Mouse (Mus musculus) 3134 (cell line): ENCODE measurements around the gene Spdye4a.

Experiments used
- DNase-seq: peaks from one replicate; pipeline ENCODE4 v3.0.0-alpha.2; 2011; ENCODE audit warnings: low spot score; ENCODE audit not compliant: insufficient read length; ENCODE audit errors: extremely low read depth

Gene Spdye4a

GRCm38 (mm10) chr5:143226790-143227189 lies at the start of gene Spdye4a:
Gene Spdye4a (minus strand): TSS chr5:143226890.
- DNase-seq, result no peak

DNA sequence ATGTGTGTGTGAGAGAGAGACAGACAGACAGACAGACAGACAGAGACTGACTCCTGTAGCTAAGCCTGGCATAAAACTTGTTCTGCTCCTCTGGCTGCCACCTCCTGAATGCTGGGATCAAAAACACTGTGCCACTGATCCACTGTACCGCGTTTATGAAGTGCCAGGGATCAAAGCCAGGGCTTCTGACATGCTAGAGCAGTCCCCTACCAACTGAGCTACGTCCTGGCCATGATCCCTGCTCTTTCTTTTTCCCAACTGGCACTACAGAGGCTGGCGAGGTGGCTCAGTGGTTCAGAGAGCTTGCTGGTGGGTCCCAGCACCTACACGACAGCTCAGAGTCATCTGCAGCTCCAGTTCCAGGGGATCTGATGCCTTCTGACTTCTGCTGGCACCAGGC lies 49.1 kb upstream of the Spdye4a start:
- no peak for DNase-seq

DNA sequence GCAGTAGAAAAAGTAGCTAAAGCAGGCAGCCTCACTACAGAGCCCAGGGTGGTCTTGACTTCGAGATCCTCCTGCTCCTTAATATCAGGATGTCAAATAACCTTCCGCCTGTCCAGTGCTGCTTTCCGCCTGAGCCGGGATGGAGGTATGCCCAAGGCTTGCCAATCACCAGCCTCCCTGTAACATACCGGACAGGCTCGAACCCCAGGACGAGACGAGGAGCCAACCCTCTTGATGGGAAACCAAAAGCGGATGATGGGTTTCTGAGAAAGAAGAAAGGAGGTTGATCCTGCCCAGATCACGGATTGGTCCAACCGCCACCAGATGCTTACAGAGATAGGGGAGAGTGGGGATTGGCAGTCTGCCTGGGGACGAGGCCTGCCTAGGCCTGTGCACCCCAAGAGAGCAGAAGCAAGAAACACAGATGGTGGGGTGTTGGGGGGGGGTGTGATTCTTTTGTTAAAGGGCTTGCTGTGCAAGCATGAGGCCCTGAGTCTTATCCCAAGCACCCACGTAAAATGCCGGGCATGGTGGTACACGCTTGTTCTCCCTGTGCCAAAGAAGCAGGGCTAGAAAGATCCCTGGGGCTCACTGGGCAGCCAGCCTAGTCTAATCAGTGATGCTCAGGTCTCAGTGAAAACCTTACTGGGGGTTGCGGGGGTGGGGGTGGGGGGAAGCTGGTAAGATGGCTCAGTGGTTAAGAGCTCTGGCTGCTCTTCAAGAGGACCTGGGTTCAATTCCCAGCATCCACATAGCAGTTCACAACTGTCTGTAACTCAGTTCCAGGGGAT lies 46.0 kb upstream of the Spdye4a start:
- DNase-seq, result peak; percentile 30

GRCm38 (mm10) chr5:143272108-143272507 lies 45.4 kb upstream of the Spdye4a start:
- no peak for DNase-seq

DNA sequence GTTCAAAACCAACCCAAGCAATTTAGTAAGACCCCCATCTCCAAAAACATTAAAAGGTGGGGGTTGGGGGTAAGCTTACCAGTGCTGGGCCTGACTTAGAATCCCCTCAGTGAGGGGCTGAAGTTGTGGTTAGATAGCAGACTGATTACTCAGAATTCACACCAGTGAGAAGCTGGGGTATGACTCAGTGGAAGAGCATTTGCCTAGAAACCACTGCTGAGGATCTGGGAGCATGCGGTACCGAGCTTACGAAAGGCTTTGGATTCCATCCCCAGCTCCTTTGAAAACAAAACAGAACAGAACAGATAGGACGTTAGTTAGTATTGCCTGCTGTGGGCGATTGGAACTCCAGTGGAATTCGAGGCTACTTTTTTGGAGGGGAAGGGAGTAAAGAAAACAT lies 45.0 kb upstream of the Spdye4a start:
- DNase-seq, result peak; percentile 78

DNA sequence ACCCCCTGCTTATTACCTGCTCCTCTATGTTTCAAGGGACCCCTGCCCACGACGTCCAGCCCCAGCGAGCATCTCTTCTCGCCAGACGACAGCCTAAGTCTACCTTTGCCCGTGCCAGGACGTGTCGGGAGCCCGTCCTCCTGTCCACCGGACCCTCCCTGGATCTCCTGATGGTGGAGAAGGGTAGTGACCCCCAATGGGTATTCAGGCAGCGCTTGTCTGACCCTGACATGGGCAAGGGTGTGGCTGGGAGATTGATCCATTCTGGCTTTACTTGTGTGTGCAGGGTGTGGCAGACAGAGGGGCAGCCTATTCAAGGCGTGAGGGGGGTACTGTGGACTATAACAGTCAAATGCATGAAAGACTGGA lies 43.4 kb upstream of the Spdye4a start:
- no peak for DNase-seq

GRCm38 (mm10) chr5:143269363-143270150 lies 42.9 kb upstream of the Spdye4a start, which contains the start of gene Zfp316:
Gene Zfp316 (minus strand): TSS chr5:143270022.
- DNase-seq, result peak; percentile 79

GRCm38 (mm10) chr5:143268985-143269362 lies 42.3 kb upstream of the Spdye4a start:
- DNase-seq, result no peak

DNA sequence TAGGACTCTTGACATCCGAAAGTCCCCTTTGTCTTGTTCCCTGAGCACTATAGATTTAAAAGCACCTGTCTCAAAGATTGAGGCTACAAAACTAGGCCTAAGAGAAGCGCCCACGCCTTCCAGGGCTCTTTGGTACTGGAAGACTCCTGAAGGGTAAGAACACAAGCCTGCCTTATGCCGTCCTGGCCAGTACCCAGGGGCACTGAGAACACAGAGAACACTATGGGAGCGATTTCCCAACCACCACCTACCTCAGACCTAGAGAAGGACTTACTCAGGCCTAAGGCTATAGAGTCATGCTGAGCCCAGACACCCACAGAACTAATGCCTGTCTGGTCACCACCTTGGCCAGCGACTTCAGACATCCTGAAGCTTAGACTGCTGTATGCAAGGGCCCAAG lies 40.1 kb upstream of the Spdye4a start:
- DNase-seq, result no peak

DNA sequence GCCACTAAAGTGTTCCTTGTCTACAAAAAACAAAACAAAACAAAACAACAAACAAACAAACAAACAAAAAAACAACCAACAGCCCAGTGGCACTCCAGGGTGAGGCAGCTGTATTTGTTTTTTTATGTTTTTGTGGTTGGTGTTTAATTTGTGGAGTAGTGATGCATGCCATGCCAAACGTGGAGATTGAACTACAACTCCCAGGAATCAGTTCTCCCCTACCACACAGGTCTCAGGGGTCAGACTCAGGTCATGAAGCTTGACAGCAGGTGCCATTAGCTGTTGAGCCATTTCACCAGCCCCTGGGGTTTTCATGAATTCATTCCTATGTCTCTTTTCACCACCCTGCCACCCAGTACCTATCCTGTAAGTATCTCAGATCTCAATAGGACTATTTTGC lies 38.7 kb upstream of the Spdye4a start:
- DNase-seq, result no peak

- peak; percentile 68 for DNase-seq
These were observed 38.0 kb upstream of the Spdye4a start for GRCm38 (mm10) chr5:143264689-143265088.

DNA sequence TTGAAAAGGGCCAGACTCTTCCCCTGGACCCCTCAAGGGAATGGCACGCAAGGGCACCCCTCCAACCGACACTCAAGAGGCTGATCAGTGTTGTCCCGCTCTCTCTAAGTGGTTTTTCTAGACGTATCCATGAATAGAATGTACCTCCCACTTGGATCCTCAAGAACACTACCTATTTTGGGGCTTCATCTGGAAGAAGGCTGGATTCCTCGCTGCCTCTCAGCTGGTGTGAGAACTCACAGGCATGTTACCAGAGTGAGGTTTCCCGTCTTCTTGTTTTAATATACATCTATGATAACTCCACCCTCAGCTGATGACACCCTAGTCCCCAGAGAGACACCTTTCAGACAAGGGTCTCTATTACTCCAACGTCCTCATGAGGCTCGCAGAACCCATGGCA lies 34.9 kb upstream of the Spdye4a start:
- DNase-seq, result no peak

- DNase-seq, result no peak
These were observed 29.1 kb upstream of the Spdye4a start for GRCm38 (mm10) chr5:143255802-143256201.

DNA sequence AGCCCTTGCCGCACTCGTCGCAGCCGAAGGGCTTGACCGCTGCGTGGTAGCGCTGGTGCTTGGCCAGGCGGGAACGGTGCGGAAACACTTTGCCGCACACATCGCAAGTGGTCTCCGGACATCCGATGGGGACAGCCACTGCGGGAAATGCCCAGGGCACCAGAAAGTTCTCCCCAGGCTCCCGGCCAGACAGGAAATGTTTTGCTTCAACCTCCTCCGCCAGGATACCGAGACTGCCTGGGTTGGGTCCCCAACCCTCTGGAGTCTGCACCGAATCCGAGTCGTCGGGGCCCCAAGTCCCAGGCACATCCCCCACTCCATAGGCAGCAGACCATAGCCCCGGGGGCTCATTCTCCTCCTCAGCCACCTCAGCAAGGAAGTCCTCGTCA lies 28.4 kb upstream of the Spdye4a start:
- DNase-seq, result no peak

DNA sequence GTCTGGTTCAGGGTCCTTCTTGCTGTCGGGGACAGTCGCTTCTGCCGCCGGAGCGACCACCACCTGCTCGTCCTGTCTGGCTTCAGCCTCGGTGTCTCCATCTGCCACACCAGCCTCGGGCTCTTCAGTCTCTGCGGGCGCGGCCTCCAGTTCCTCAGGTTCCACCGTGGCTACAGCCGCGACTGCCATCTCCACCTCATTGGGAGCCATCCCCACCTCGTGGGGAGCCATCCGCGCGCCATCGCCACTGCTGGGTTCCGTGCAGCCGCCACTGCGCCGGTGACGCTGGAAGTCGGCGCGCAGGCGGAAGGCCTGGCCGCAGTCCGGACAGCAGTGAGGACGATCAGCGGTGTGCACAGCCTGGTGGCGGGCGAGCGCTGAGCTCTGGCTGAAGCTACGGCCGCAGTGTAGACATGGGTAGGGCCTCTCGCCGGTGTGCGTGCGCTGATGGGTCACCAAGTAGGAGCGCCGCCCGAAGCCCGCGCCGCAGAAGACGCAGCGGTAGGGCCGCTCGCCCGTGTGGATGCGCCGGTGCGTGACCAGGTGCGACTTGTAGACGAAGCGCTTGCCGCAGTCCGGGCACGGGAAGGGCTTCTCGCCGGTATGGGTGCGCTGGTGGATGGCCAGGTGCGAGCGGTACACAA lies 27.9 kb upstream of the Spdye4a start:
- DNase-seq, result peak; percentile 48

DNA sequence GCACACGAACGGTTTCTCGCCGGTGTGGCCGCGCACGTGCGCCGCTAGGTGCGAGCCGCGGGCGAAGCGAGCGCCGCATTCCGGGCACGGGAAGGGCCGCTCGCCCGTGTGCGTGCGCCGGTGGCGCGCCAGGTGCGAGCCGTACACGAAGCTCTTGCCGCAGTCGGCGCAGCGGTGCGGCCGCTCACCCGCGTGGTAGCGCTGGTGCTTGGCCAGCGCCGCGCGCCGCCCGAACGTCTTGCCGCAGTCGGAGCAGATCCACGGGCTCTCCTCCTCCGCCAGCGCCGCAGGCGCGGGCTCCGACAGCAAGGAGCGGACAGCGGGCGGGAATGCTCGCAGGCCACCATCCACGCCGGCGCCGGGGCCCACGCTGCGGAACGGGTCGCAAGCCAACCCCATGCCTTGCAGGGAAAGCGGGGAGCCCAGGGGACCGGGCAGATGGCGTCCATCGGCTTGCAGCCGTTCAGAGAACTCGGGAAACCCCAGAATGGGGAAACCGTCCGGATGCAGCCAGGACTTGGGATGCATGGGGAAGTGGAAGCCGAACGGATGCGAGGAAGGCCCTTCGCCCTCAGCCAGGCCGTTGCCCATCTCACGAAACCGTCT lies 27.3 kb upstream of the Spdye4a start:
- DNase-seq, result no peak

DNA sequence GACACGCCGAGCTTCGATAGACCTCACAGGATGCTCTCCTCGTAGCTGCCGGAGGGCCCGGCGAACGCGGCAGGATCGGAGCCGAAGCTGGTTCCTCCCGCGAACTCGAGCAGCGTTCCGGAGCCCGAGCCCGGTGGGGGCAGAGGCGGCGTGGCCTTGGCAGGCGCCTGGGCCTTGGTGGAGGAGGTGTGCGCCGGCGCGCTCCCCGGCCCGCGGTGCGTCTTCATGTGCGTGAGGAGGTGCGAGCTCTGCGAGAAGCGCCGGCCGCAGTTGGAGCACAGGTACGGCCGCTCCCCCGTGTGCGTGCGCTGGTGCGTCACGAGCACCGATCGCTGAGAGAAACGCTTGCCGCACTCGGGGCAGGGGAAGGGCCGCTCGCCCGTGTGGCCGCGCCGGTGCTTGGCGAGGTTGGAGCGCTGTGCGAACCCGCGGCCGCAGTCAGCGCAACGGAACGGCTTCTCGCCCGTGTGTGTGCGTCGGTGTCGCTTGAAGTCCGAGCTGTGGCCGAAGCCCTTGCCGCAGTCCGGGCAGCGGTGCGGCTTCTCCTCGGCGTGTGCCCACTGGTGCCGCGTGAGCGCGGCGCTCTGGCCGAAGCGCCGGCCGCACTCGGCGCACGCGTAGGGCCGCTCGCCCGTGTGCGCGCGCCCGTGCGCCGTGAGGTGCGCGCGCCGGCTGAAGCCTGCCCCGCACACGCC lies 26.6 kb upstream of the Spdye4a start:
- DNase-seq, result peak; percentile 34

DNA sequence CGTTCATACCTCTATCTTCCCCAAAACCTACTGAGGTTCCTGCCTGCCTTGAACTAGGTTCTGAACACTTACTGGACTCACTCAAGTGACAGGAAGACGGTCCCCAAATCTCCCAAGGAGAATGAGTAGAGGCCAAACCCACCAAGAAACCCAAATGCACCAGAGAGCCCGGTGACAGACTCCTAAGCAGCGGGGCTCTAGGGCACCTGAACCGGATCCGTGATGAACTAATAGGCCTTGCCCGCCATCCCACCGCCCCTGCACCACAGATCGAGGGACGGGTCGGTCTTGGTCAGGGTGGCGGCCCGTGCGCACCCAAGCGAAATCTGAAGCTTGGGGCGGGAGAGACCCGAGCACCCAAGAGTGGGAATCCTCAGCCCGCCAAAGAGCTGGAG lies 26.1 kb upstream of the Spdye4a start:
- DNase-seq, result no peak

- no peak for DNase-seq
These were observed 25.3 kb upstream of the Spdye4a start for GRCm38 (mm10) chr5:143252039-143252438.

GRCm38 (mm10) chr5:143244926-143245325 lies 18.2 kb upstream of the Spdye4a start:
- no peak for DNase-seq

- no peak for DNase-seq
These were observed 9.3 kb upstream of the Spdye4a start for GRCm38 (mm10) chr5:143236036-143236435.
